Mouse (Mus musculus) megakaryocyte, embryonic 14.5 days (primary cell): ENCODE data around the gene Gipc3.

ENCODE experiments used
- FLI1 ChIP-seq: IDR thresholded peaks from 2 replicates; pipeline ENCODE4 v1.6.1; 2012; ENCODE audit warnings: low read length, inconsistent platforms, mixed read lengths
- GATA1 ChIP-seq: IDR thresholded peaks from 3 replicates; pipeline ENCODE4 v1.6.1; 2012; ENCODE audit warnings: mixed read lengths, low read length, inconsistent platforms, borderline replicate concordance

- TF ChIP-seq GATA1, result no peak
- no peak for TF ChIP-seq FLI1
These were observed 23.6 kb upstream of the Gipc3 start for GRCm38 (mm10) chr10:81366477-81367206.
